Mouse (Mus musculus): ENCODE data around the gene Art3. TPM values are rescaled to one million over a fixed set of nuclear protein-coding genes. Genes with fewer than 3 reads are reported as not detected.

Art3 gene
- polyA plus RNA-seq, 1 experiment from 2014 or later, result 92.4 TPM

GRCm38 (mm10) chr5:92381550-92382348 lies 50.1 kb downstream of the Art3 start:
- Histone ChIP-seq H3K4me2 (ENCODE audit: low read depth, low read length) (no peak overlapping the region), H3K9ac (ENCODE audit: low read length) (no peak overlapping the region), H3K27me3 (ENCODE audit: control insufficient read depth, insufficient read depth, low read length) (no peaks in the 10 kb centered on the region), H3K4me3 (ENCODE audit: low read length) (no peak overlapping the region), H3K4me1 (ENCODE audit: control insufficient read depth, insufficient read depth, low read length) (peaks cover 8% of the 10 kb centered on the region), H3K36me3 (ENCODE audit: control insufficient read depth, insufficient read depth) (no peaks in the 10 kb centered on the region), H3K9me3 (replicated peaks; ENCODE audit: control insufficient read depth, low read length) (no peaks in the 10 kb centered on the region), H3K27ac (ENCODE audit: low read length) (no peak overlapping the region)
- ATAC-seq (replicated peaks; ENCODE audit: extremely low read depth, insufficient read depth, low FRiP score), result no peak
- 32% methylated on average over 12 of the region's 12 CpGs for WGBS

GRCm38 (mm10) chr5:92382349-92382679 lies 50.7 kb downstream of the Art3 start:
- Histone ChIP-seq H3K36me3 (ENCODE audit: control insufficient read depth, insufficient read depth) (no peaks in the 10 kb centered on the region), H3K4me1 (ENCODE audit: control insufficient read depth, insufficient read depth, low read length) (peaks cover 14% of the 10 kb centered on the region), H3K9ac (ENCODE audit: low read length) (no peak overlapping the region), H3K4me3 (ENCODE audit: low read length) (no peak overlapping the region), H3K4me2 (ENCODE audit: low read depth, low read length) (no peak overlapping the region), H3K27me3 (ENCODE audit: control insufficient read depth, insufficient read depth, low read length) (no peaks in the 10 kb centered on the region), H3K9me3 (replicated peaks; ENCODE audit: control insufficient read depth, low read length) (no peaks in the 10 kb centered on the region), H3K27ac (ENCODE audit: low read length) (no peak overlapping the region)
- ATAC-seq (replicated peaks; ENCODE audit: extremely low read depth, insufficient read depth, low FRiP score), result no peak
- WGBS, result 50% methylated on average over 9 of the region's 9 CpGs

- no peak overlapping the region for H3K9ac ChIP-seq (ENCODE audit: low read length)
- H3K27me3 ChIP-seq (ENCODE audit: control insufficient read depth, insufficient read depth, low read length), result no peaks in the 10 kb centered on the region
- H3K4me1 ChIP-seq (ENCODE audit: control insufficient read depth, insufficient read depth, low read length), result peaks cover 25% of the 10 kb centered on the region
- 46% methylated on average over 7 of the region's 7 CpGs for WGBS
- no peak overlapping the region for H3K4me2 ChIP-seq (ENCODE audit: low read depth, low read length)
- H3K4me3 ChIP-seq (ENCODE audit: low read length), result no peak overlapping the region
- H3K36me3 ChIP-seq (ENCODE audit: control insufficient read depth, insufficient read depth), result no peaks in the 10 kb centered on the region
- no peak overlapping the region for H3K27ac ChIP-seq (ENCODE audit: low read length)
- H3K9me3 ChIP-seq (replicated peaks; ENCODE audit: control insufficient read depth, low read length), result no peaks in the 10 kb centered on the region
- ATAC-seq (replicated peaks; ENCODE audit: extremely low read depth, insufficient read depth, low FRiP score), result no peak
These were observed 52.1 kb downstream of the Art3 start for GRCm38 (mm10) chr5:92383747-92384146.

- H3K9ac ChIP-seq (ENCODE audit: low read length), result no peak overlapping the region
- H3K9me3 ChIP-seq (replicated peaks; ENCODE audit: control insufficient read depth, low read length), result no peaks in the 10 kb centered on the region
- no peaks in the 10 kb centered on the region for H3K36me3 ChIP-seq (ENCODE audit: control insufficient read depth, insufficient read depth)
- H3K27ac ChIP-seq (ENCODE audit: low read length), result no peak overlapping the region
- H3K4me3 ChIP-seq (ENCODE audit: low read length), result no peak overlapping the region
- 55% methylated on average over 7 of the region's 7 CpGs for WGBS
- peaks cover 26% of the 10 kb centered on the region for H3K4me1 ChIP-seq (ENCODE audit: control insufficient read depth, insufficient read depth, low read length)
- no peak overlapping the region for H3K4me2 ChIP-seq (ENCODE audit: low read depth, low read length)
- no peaks in the 10 kb centered on the region for H3K27me3 ChIP-seq (ENCODE audit: control insufficient read depth, insufficient read depth, low read length)
- no peak for ATAC-seq (replicated peaks; ENCODE audit: extremely low read depth, insufficient read depth, low FRiP score)
These were observed 53.2 kb downstream of the Art3 start for GRCm38 (mm10) chr5:92384855-92385254.

GRCm38 (mm10) chr5:92386102-92386501 lies 54.5 kb downstream of the Art3 start:
- Histone ChIP-seq H3K36me3 (ENCODE audit: control insufficient read depth, insufficient read depth) (no peaks in the 10 kb centered on the region), H3K9me3 (replicated peaks; ENCODE audit: control insufficient read depth, low read length) (no peaks in the 10 kb centered on the region), H3K27me3 (ENCODE audit: control insufficient read depth, insufficient read depth, low read length) (no peaks in the 10 kb centered on the region), H3K9ac (ENCODE audit: low read length) (no peak overlapping the region; the same call in 1 of the 2 replicates), H3K27ac (ENCODE audit: low read length) (peak overlapping the region; percentile 94), H3K4me2 (ENCODE audit: low read depth, low read length) (peak overlapping the region; percentile 66; the same call in 1 of the 2 replicates), H3K4me3 (ENCODE audit: low read length) (no peak overlapping the region), H3K4me1 (ENCODE audit: control insufficient read depth, insufficient read depth, low read length) (peaks cover 37% of the 10 kb centered on the region)
- WGBS, result 65% methylated on average over 5 of the region's 5 CpGs
- ATAC-seq (replicated peaks; ENCODE audit: extremely low read depth, insufficient read depth, low FRiP score), result no peak

GRCm38 (mm10) chr5:92386643-92387042 lies 55.0 kb downstream of the Art3 start:
- 10% methylated on average over 6 of the region's 6 CpGs for WGBS
- Histone ChIP-seq H3K4me1 (ENCODE audit: control insufficient read depth, insufficient read depth, low read length) (peaks cover 41% of the 10 kb centered on the region), H3K27me3 (ENCODE audit: control insufficient read depth, insufficient read depth, low read length) (no peaks in the 10 kb centered on the region), H3K9ac (ENCODE audit: low read length) (peak overlapping the region; percentile 49), H3K36me3 (ENCODE audit: control insufficient read depth, insufficient read depth) (no peaks in the 10 kb centered on the region), H3K27ac (ENCODE audit: low read length) (peak overlapping the region; percentile 94), H3K9me3 (replicated peaks; ENCODE audit: control insufficient read depth, low read length) (no peaks in the 10 kb centered on the region), H3K4me3 (ENCODE audit: low read length) (peak overlapping the region; percentile 43), H3K4me2 (ENCODE audit: low read depth, low read length) (peak overlapping the region; percentile 66)
- ATAC-seq (replicated peaks; ENCODE audit: extremely low read depth, insufficient read depth, low FRiP score), result peak; percentile 78

GRCm38 (mm10) chr5:92387433-92387832 lies 55.8 kb downstream of the Art3 start:
- peak overlapping the region; percentile 43 for H3K4me3 ChIP-seq (ENCODE audit: low read length)
- 26% methylated on average over 11 of the region's 11 CpGs for WGBS
- H3K4me1 ChIP-seq (ENCODE audit: control insufficient read depth, insufficient read depth, low read length), result peaks cover 42% of the 10 kb centered on the region
- peak; percentile 65 for ATAC-seq (replicated peaks; ENCODE audit: extremely low read depth, insufficient read depth, low FRiP score)
- H3K9ac ChIP-seq (ENCODE audit: low read length), result peak overlapping the region; percentile 49
- no peaks in the 10 kb centered on the region for H3K9me3 ChIP-seq (replicated peaks; ENCODE audit: control insufficient read depth, low read length)
- H3K27ac ChIP-seq (ENCODE audit: low read length), result peak overlapping the region; percentile 94
- no peaks in the 10 kb centered on the region for H3K36me3 ChIP-seq (ENCODE audit: control insufficient read depth, insufficient read depth)
- H3K4me2 ChIP-seq (ENCODE audit: low read depth, low read length), result peak overlapping the region; percentile 66
- H3K27me3 ChIP-seq (ENCODE audit: control insufficient read depth, insufficient read depth, low read length), result no peaks in the 10 kb centered on the region

- Histone ChIP-seq H3K27me3 (ENCODE audit: control insufficient read depth, insufficient read depth, low read length) (peaks cover 2% of the 10 kb centered on the region; the same call in 1 of the 2 replicates), H3K9me3 (replicated peaks; ENCODE audit: control insufficient read depth, low read length) (no peaks in the 10 kb centered on the region), H3K4me3 (ENCODE audit: low read length) (no peak overlapping the region), H3K9ac (ENCODE audit: low read length) (no peak overlapping the region), H3K27ac (ENCODE audit: low read length) (no peak overlapping the region), H3K4me1 (ENCODE audit: control insufficient read depth, insufficient read depth, low read length) (peaks cover 42% of the 10 kb centered on the region), H3K36me3 (ENCODE audit: control insufficient read depth, insufficient read depth) (no peaks in the 10 kb centered on the region), H3K4me2 (ENCODE audit: low read depth, low read length) (peak overlapping the region; percentile 43)
- 72% methylated on average over 2 of the region's 2 CpGs for WGBS
- ATAC-seq (replicated peaks; ENCODE audit: extremely low read depth, insufficient read depth, low FRiP score), result no peak
These were observed 58.4 kb downstream of the Art3 start for GRCm38 (mm10) chr5:92389977-92390376.

GRCm38 (mm10) chr5:92390615-92391014 lies 59.0 kb downstream of the Art3 start:
- Histone ChIP-seq H3K27me3 (ENCODE audit: control insufficient read depth, insufficient read depth, low read length) (peaks cover 2% of the 10 kb centered on the region; the same call in 1 of the 2 replicates), H3K9ac (ENCODE audit: low read length) (peak overlapping the region; percentile 18), H3K4me1 (ENCODE audit: control insufficient read depth, insufficient read depth, low read length) (peaks cover 42% of the 10 kb centered on the region), H3K9me3 (replicated peaks; ENCODE audit: control insufficient read depth, low read length) (no peaks in the 10 kb centered on the region), H3K27ac (ENCODE audit: low read length) (peak overlapping the region; percentile 80), H3K4me2 (ENCODE audit: low read depth, low read length) (peak overlapping the region; percentile 43), H3K36me3 (ENCODE audit: control insufficient read depth, insufficient read depth) (no peaks in the 10 kb centered on the region), H3K4me3 (ENCODE audit: low read length) (no peak overlapping the region)
- ATAC-seq (replicated peaks; ENCODE audit: extremely low read depth, insufficient read depth, low FRiP score), result peak; percentile 59; the same call in 1 of the 2 replicates
- WGBS, result 28% methylated on average over 8 of the region's 8 CpGs

Measured in heart, embryonic 16.5 days (tissue).